Mouse (Mus musculus): ENCODE results near the gene Ralb. TPM values are rescaled to one million over a fixed set of nuclear protein-coding genes. Genes with fewer than 3 reads are reported as not detected.

Gene Ralb
- polyA plus RNA-seq, 1 experiment from 2014 or later = 102 TPM

- no peaks in the 10 kb centered on the region for H3K9me3 ChIP-seq (replicated peaks; ENCODE audit: control insufficient read depth, low read length)
- no peak overlapping the region for H3K9ac ChIP-seq (replicated peaks; ENCODE audit: low read length)
- no peaks in the 10 kb centered on the region; the same call in none of the 2 replicates for H3K4me1 ChIP-seq (ENCODE audit: control insufficient read depth, insufficient read depth, low read length)
- H3K4me3 ChIP-seq (ENCODE audit: low read depth, low read length) = no peak overlapping the region
- WGBS = 54% methylated on average over 4 of the region's 4 CpGs
- H3K36me3 ChIP-seq (replicated peaks; ENCODE audit: control insufficient read depth, insufficient read depth, low read depth, low read length) = no peaks in the 10 kb centered on the region
- no peak overlapping the region for H3K27ac ChIP-seq (replicated peaks; ENCODE audit: low read depth, low read length)
- no peak for DNase-seq (ENCODE audit: low spot score)
- no peak overlapping the region for H3K4me2 ChIP-seq (ENCODE audit: low read depth, low read length)
- H3K27me3 ChIP-seq (ENCODE audit: control insufficient read depth, insufficient read depth, low read length) = no peaks in the 10 kb centered on the region
- ATAC-seq (replicated peaks; ENCODE audit: insufficient number of reproducible peaks, low FRiP score, low TSS enrichment, low read depth) = no peak
These were observed 4.0 kb upstream of the Ralb start for GRCm38 (mm10) chr1:119508548-119508947.

- H3K4me2 ChIP-seq (ENCODE audit: low read depth, low read length) = no peak overlapping the region
- H3K27ac ChIP-seq (replicated peaks; ENCODE audit: low read depth, low read length) = no peak overlapping the region
- no peaks in the 10 kb centered on the region for H3K9me3 ChIP-seq (replicated peaks; ENCODE audit: control insufficient read depth, low read length)
- DNase-seq (ENCODE audit: low spot score) (no peak), ATAC-seq (replicated peaks; ENCODE audit: insufficient number of reproducible peaks, low FRiP score, low TSS enrichment, low read depth) (no peak)
- no peaks in the 10 kb centered on the region for H3K36me3 ChIP-seq (replicated peaks; ENCODE audit: control insufficient read depth, insufficient read depth, low read depth, low read length)
- H3K27me3 ChIP-seq (ENCODE audit: control insufficient read depth, insufficient read depth, low read length) = no peaks in the 10 kb centered on the region
- no peaks in the 10 kb centered on the region; the same call in none of the 2 replicates for H3K4me1 ChIP-seq (ENCODE audit: control insufficient read depth, insufficient read depth, low read length)
- no peak overlapping the region for H3K4me3 ChIP-seq (ENCODE audit: low read depth, low read length)
- no peak overlapping the region for H3K9ac ChIP-seq (replicated peaks; ENCODE audit: low read length)
- WGBS = 96% methylated on average over 3 of the region's 3 CpGs
These were observed 1.4 kb upstream of the Ralb start for GRCm38 (mm10) chr1:119505951-119506350.

- Histone ChIP-seq H3K4me1 (ENCODE audit: control insufficient read depth, insufficient read depth, low read length) (no peaks in the 10 kb centered on the region; the same call in none of the 2 replicates), H3K27ac (replicated peaks; ENCODE audit: low read depth, low read length) (0 out of 2 replicates have a peak overlapping the region, but pooled peaks have one; percentile 13), H3K27me3 (ENCODE audit: control insufficient read depth, insufficient read depth, low read length) (no peaks in the 10 kb centered on the region), H3K9me3 (replicated peaks; ENCODE audit: control insufficient read depth, low read length) (no peaks in the 10 kb centered on the region), H3K4me3 (ENCODE audit: low read depth, low read length) (peak overlapping the region; percentile 69), H3K9ac (replicated peaks; ENCODE audit: low read length) (peak overlapping the region; percentile 70), H3K4me2 (ENCODE audit: low read depth, low read length) (peak overlapping the region; percentile 76), H3K36me3 (replicated peaks; ENCODE audit: control insufficient read depth, insufficient read depth, low read depth, low read length) (no peaks in the 10 kb centered on the region)
- no peak for DNase-seq (ENCODE audit: low spot score)
- no peak for ATAC-seq (replicated peaks; ENCODE audit: insufficient number of reproducible peaks, low FRiP score, low TSS enrichment, low read depth)
- WGBS = 19% methylated on average over 5 of the region's 5 CpGs
These were observed 786 bp downstream of the Ralb start for GRCm38 (mm10) chr1:119503808-119504207.

DNA sequence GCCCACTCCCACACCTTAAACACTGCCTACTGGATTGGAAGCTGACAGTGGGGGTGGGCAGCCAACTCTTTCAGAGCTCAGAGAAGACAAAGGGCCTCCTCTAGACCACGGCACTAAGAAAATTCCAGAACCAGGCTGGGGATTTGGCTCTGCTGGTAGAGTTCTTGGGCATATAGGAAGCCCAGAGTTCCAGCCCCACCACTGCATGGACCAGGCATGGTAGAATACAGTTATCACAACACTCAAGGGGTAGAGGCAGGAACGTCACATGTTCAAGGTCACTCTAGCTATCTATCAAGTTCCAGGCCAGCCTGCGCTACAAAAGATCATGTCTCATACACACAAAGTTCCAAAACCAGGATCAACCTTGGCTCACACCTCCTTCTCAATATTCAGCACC, 1.4 kb downstream of the Ralb start:
- 86% methylated on average over 3 of the region's 3 CpGs for WGBS

DNA sequence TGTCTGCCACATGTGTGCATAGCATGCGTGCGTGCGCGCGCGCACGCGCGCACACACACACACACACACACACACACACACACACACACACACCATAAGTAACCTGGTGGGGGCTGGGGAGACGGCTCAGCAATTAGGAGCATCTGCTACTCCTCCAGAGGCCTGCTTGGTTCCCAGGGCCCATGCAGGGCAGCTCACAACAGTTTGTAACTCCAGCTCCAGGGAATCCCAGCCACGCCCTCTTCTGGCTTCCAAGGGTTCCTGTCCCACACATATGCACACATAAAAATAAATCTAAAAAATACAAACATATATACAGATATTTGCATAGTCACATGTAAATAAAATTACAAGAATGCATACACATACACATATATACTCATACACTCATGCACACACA, 1.9 kb downstream of the Ralb start:
- no peak for ATAC-seq (replicated peaks; ENCODE audit: insufficient number of reproducible peaks, low FRiP score, low TSS enrichment, low read depth)
- Histone ChIP-seq H3K4me1 (ENCODE audit: control insufficient read depth, insufficient read depth, low read length) (no peaks in the 10 kb centered on the region; the same call in none of the 2 replicates), H3K9me3 (replicated peaks; ENCODE audit: control insufficient read depth, low read length) (no peaks in the 10 kb centered on the region), H3K27ac (replicated peaks; ENCODE audit: low read depth, low read length) (no peak overlapping the region), H3K4me2 (ENCODE audit: low read depth, low read length) (no peak overlapping the region; the same call in 1 of the 2 replicates), H3K9ac (replicated peaks; ENCODE audit: low read length) (no peak overlapping the region), H3K27me3 (ENCODE audit: control insufficient read depth, insufficient read depth, low read length) (no peaks in the 10 kb centered on the region), H3K36me3 (replicated peaks; ENCODE audit: control insufficient read depth, insufficient read depth, low read depth, low read length) (no peaks in the 10 kb centered on the region), H3K4me3 (ENCODE audit: low read depth, low read length) (no peak overlapping the region)
- no peak for DNase-seq (ENCODE audit: low spot score)
- 91% methylated on average over 11 of the region's 11 CpGs for WGBS

More for the DNA sequence above, 1.4 kb downstream of the Ralb start:
- Histone ChIP-seq H3K4me3 (ENCODE audit: low read depth, low read length) (peak overlapping the region; percentile 69), H3K27ac (replicated peaks; ENCODE audit: low read depth, low read length) (no peak overlapping the region), H3K4me2 (ENCODE audit: low read depth, low read length) (peak overlapping the region; percentile 19), H3K9me3 (replicated peaks; ENCODE audit: control insufficient read depth, low read length) (no peaks in the 10 kb centered on the region), H3K9ac (replicated peaks; ENCODE audit: low read length) (no peak overlapping the region), H3K27me3 (ENCODE audit: control insufficient read depth, insufficient read depth, low read length) (no peaks in the 10 kb centered on the region), H3K4me1 (ENCODE audit: control insufficient read depth, insufficient read depth, low read length) (no peaks in the 10 kb centered on the region; the same call in none of the 2 replicates), H3K36me3 (replicated peaks; ENCODE audit: control insufficient read depth, insufficient read depth, low read depth, low read length) (no peaks in the 10 kb centered on the region)
- DNase-seq (ENCODE audit: low spot score) (no peak), ATAC-seq (replicated peaks; ENCODE audit: insufficient number of reproducible peaks, low FRiP score, low TSS enrichment, low read depth) (no peak)

GRCm38 (mm10) chr1:119501881-119502280, 2.7 kb downstream of the Ralb start:
- H3K9me3 ChIP-seq (replicated peaks; ENCODE audit: control insufficient read depth, low read length) = no peaks in the 10 kb centered on the region
- WGBS = 78% methylated on average over 8 of the region's 8 CpGs
- H3K4me3 ChIP-seq (ENCODE audit: low read depth, low read length) = no peak overlapping the region
- H3K4me2 ChIP-seq (ENCODE audit: low read depth, low read length) = no peak overlapping the region
- no peaks in the 10 kb centered on the region; the same call in none of the 2 replicates for H3K4me1 ChIP-seq (ENCODE audit: control insufficient read depth, insufficient read depth, low read length)
- no peaks in the 10 kb centered on the region for H3K27me3 ChIP-seq (ENCODE audit: control insufficient read depth, insufficient read depth, low read length)
- H3K9ac ChIP-seq (replicated peaks; ENCODE audit: low read length) = no peak overlapping the region
- DNase-seq (ENCODE audit: low spot score) (no peak), ATAC-seq (replicated peaks; ENCODE audit: insufficient number of reproducible peaks, low FRiP score, low TSS enrichment, low read depth) (no peak)
- H3K36me3 ChIP-seq (replicated peaks; ENCODE audit: control insufficient read depth, insufficient read depth, low read depth, low read length) = no peaks in the 10 kb centered on the region
- H3K27ac ChIP-seq (replicated peaks; ENCODE audit: low read depth, low read length) = no peak overlapping the region

GRCm38 (mm10) chr1:119499456-119499855, 5.1 kb downstream of the Ralb start:
- Histone ChIP-seq H3K4me3 (ENCODE audit: low read depth, low read length) (no peak overlapping the region), H3K4me2 (ENCODE audit: low read depth, low read length) (no peak overlapping the region), H3K36me3 (replicated peaks; ENCODE audit: control insufficient read depth, insufficient read depth, low read depth, low read length) (no peaks in the 10 kb centered on the region), H3K9ac (replicated peaks; ENCODE audit: low read length) (no peak overlapping the region), H3K27ac (replicated peaks; ENCODE audit: low read depth, low read length) (no peak overlapping the region), H3K27me3 (ENCODE audit: control insufficient read depth, insufficient read depth, low read length) (no peaks in the 10 kb centered on the region), H3K4me1 (ENCODE audit: control insufficient read depth, insufficient read depth, low read length) (no peaks in the 10 kb centered on the region; the same call in none of the 2 replicates), H3K9me3 (replicated peaks; ENCODE audit: control insufficient read depth, low read length) (no peaks in the 10 kb centered on the region)
- whole genome bisulfite sequencing = 90% methylated on average over 10 of the region's 10 CpGs
- ATAC-seq (replicated peaks; ENCODE audit: insufficient number of reproducible peaks, low FRiP score, low TSS enrichment, low read depth) (no peak), DNase-seq (ENCODE audit: low spot score) (no peak)

DNA sequence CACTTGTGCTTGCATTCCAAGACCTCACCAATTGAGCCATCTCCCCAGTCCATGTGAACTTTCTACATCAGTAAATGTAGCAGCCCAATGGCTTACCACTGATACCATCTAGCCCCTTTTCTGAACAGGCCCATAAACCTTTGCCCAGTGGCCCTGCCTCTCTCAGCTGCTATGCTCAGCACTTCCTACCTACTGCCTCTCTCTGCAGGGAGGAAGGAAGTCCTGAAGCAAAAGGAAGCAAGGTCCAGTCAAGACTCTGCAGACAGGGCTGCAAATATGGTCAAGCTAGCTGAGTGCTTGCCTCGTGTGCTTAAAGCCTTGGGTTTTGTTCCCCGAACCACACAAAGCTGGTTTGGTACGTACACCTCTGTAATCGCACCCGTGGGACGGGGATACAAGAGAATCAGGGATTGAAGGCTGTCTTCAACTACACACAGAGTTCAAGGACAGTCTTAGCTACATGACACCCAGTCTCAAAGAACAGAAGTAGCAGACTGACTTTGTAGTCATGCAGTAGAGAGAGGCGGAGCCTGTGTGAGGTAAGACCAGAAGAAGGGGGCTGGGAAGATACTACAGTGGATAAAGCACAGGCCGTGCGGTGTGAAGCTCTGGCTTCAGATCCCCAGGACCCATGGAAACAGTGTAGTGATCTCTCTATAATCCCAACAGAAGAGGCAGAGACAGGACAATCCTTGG, 5.9 kb downstream of the Ralb start:
- Histone ChIP-seq H3K27ac (replicated peaks; ENCODE audit: low read depth, low read length) (no peak overlapping the region), H3K9me3 (replicated peaks; ENCODE audit: control insufficient read depth, low read length) (no peaks in the 10 kb centered on the region), H3K9ac (replicated peaks; ENCODE audit: low read length) (no peak overlapping the region), H3K36me3 (replicated peaks; ENCODE audit: control insufficient read depth, insufficient read depth, low read depth, low read length) (no peaks in the 10 kb centered on the region), H3K4me3 (ENCODE audit: low read depth, low read length) (no peak overlapping the region), H3K4me1 (ENCODE audit: control insufficient read depth, insufficient read depth, low read length) (no peaks in the 10 kb centered on the region; the same call in none of the 2 replicates), H3K4me2 (ENCODE audit: low read depth, low read length) (no peak overlapping the region), H3K27me3 (ENCODE audit: control insufficient read depth, insufficient read depth, low read length) (no peaks in the 10 kb centered on the region)
- 85% methylated on average over 9 of the region's 9 CpGs for WGBS
- ATAC-seq (replicated peaks; ENCODE audit: insufficient number of reproducible peaks, low FRiP score, low TSS enrichment, low read depth) (no peak), DNase-seq (ENCODE audit: low spot score) (no peak)
